Mouse (Mus musculus) hindbrain, embryonic 14.5 days (tissue): ENCODE data around the gene Gab1. TPM values are rescaled to one million over a fixed set of nuclear protein-coding genes. Genes with fewer than 3 reads are reported as not detected.

Source experiments
- ATAC-seq: fragments of 200-750 bp; cut with Nextera tagmentation; 2 replicates; pipeline ENCODE4 v1.8.0; 2017; ENCODE audit warnings: moderate number of reproducible peaks, mild to moderate bottlenecking, moderate TSS enrichment, moderate library complexity; ENCODE audit not compliant: low FRiP score
- DNase-seq: peaks from one replicate; pipeline ENCODE4 v3.0.0-alpha.2; 2015; ENCODE audit warnings: low spot score
- H3K27ac ChIP-seq: fragments of 300-500 bp; sonication (generic); 2 replicates; pipeline ENCODE4 v1.5.1; 2014; ENCODE audit warnings: mild to moderate bottlenecking, moderate library complexity
- H3K27me3 ChIP-seq: fragments of 300-500 bp; sonication (generic); 2 replicates; pipeline ENCODE4 v1.6.1; 2014; ENCODE audit warnings: mild to moderate bottlenecking, low read length, mixed read lengths; ENCODE audit not compliant: control insufficient read depth, insufficient read depth
- H3K36me3 ChIP-seq: fragments of 300-500 bp; sonication (generic); replicated peaks from 2 replicates; pipeline ENCODE4 v1.6.1; 2014; ENCODE audit not compliant: control insufficient read depth, insufficient read depth
- H3K4me1 ChIP-seq: fragments of 300-500 bp; sonication (generic); replicated peaks from 2 replicates; pipeline ENCODE4 v1.6.1; 2014; ENCODE audit warnings: antibody characterized with exemption, low read length, mixed read lengths; ENCODE audit not compliant: control insufficient read depth, insufficient read depth
- H3K4me2 ChIP-seq: fragments of 300-500 bp; sonication (generic); replicated peaks from 2 replicates; pipeline ENCODE4 v1.6.1; 2014; ENCODE audit warnings: mild to moderate bottlenecking, moderate library complexity
- H3K4me3 ChIP-seq: fragments of 300-500 bp; sonication (generic); replicated peaks from 2 replicates; pipeline ENCODE4 v1.5.1; 2014; ENCODE audit warnings: mild to moderate bottlenecking, low read length
- H3K9ac ChIP-seq: fragments of 300-500 bp; sonication (generic); 2 replicates; pipeline ENCODE4 v1.6.1; 2014
- H3K9me3 ChIP-seq: fragments of 300-500 bp; sonication (generic); 2 replicates; pipeline ENCODE4 v1.6.1; 2016; ENCODE audit warnings: low read length; ENCODE audit not compliant: control insufficient read depth
- WGBS: fragments of 180-500 bp; shearing (Covaris S2); extraction: QIAGEN DNeasy Blood & Tissue Kit; methylation state at CpG from one replicate; pipeline ENCODE4 v1.1.7; 2014; 5-methylcytosine and 5-hydroxymethylcytosine counted together
- polyA plus RNA-seq: library from polyadenylated mRNA; unstranded; fragments of >200 nt; fragmentation: Nextera tagmentation; extraction: Ambion mirVana; gene quantifications from 2 replicates; pipeline ENCODE4 v1.2.1, GENCODE M21; 2014

Gab1 gene
- polyA plus RNA-seq, 1 experiment from 2014 or later, result 16.6 TPM

DNA sequence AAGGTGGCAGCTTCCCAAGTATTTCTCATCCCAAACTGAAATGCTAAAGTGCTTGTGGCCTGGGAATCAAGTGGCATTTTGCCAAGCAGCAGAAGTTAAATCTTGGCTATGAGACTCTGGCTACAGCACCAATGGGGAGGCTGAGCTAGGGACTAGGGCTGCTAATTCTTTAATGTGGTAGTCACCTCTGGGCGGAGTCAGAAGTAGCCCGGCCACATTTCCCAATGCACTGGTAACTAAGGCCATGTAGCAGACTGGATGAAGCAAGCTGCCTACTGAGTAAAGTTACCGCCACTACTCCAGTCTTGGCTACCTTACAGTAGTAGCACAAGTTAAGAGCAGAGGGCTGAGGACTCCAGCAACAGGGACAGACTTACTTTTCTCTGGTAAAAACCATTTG is 12.7 kb downstream of the Gab1 start:
- Histone ChIP-seq H3K27ac (no peak overlapping the region), H3K9ac (no peak overlapping the region), H3K9me3 (no peaks in the 10 kb centered on the region), H3K4me2 (no peak overlapping the region), H3K4me3 (no peak overlapping the region), H3K27me3 (no peaks in the 10 kb centered on the region), H3K4me1 (peaks cover 21% of the 10 kb centered on the region), H3K36me3 (no peaks in the 10 kb centered on the region)
- ATAC-seq, result no peak
- DNase-seq, result no peak
- WGBS, result 75% methylated on average over 3 of the region's 3 CpGs

DNA sequence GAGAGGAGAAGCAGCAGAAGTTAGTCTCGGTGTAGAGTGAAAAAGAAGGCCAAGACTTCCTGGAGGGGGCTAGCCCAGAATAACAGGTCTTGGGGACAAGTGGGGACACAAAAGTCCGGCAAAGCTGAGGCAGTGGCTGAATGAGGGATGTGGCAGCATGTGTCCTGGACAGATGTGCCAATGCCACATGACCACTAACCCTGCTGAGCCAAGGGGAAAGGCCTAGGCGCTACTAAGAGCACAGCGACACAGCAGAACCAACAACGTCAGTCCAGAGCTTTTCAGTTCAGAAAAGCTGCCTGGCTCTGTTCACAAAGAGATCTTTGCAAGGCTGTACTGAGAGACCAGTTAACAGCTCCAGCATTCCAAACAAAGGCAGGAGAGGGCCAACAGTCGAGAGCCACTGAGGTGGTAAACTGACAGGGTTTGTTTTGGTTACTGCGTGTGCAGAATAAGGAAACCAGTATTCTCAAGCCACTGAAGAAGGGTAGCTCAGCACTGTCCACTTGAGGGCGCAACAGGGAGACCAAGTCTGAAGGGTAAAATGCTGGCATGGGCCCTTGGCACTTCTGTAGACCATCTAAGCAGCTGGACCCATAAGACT is 15.0 kb downstream of the Gab1 start:
- H3K4me3 ChIP-seq, result no peak overlapping the region
- WGBS, result 61% methylated on average over 8 of the region's 8 CpGs
- H3K9ac ChIP-seq, result no peak overlapping the region
- H3K4me2 ChIP-seq, result no peak overlapping the region
- no peaks in the 10 kb centered on the region for H3K27me3 ChIP-seq
- H3K27ac ChIP-seq, result peak overlapping the region; percentile 53; the same call in 1 of the 2 replicates
- ATAC-seq (peak; percentile 46; the same call in 1 of the 2 replicates), DNase-seq (peak; percentile 34)
- peaks cover 21% of the 10 kb centered on the region for H3K4me1 ChIP-seq
- H3K36me3 ChIP-seq, result no peaks in the 10 kb centered on the region
- no peaks in the 10 kb centered on the region for H3K9me3 ChIP-seq

DNA sequence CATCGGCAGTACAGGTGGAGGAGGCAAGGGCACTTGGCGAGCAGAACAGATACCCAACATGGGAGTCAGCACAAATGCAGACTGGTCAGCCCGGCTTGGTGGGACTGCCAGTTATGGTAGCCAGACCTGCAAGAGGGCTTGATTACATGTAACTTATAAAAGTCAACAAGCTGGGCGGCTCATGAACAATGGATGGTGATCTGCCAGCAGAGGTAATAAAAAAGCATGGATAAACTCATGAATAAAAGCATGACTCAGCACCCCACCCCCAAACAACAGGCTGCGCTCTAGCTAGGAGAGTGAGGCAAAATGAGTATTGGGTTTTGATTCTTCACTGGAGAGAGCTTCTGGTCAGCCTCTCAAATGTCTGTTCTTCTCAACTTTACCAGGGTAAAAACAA is 16.9 kb downstream of the Gab1 start:
- H3K4me2 ChIP-seq, result no peak overlapping the region
- H3K4me1 ChIP-seq, result peaks cover 14% of the 10 kb centered on the region; the same call in 1 of the 2 replicates
- no peak for ATAC-seq
- H3K36me3 ChIP-seq, result no peaks in the 10 kb centered on the region
- H3K27me3 ChIP-seq, result no peaks in the 10 kb centered on the region
- H3K4me3 ChIP-seq, result no peak overlapping the region
- no peak overlapping the region for H3K9ac ChIP-seq
- H3K27ac ChIP-seq, result no peak overlapping the region
- 86% methylated on average over 5 of the region's 5 CpGs for WGBS
- H3K9me3 ChIP-seq, result no peaks in the 10 kb centered on the region
- no peak for DNase-seq

DNA sequence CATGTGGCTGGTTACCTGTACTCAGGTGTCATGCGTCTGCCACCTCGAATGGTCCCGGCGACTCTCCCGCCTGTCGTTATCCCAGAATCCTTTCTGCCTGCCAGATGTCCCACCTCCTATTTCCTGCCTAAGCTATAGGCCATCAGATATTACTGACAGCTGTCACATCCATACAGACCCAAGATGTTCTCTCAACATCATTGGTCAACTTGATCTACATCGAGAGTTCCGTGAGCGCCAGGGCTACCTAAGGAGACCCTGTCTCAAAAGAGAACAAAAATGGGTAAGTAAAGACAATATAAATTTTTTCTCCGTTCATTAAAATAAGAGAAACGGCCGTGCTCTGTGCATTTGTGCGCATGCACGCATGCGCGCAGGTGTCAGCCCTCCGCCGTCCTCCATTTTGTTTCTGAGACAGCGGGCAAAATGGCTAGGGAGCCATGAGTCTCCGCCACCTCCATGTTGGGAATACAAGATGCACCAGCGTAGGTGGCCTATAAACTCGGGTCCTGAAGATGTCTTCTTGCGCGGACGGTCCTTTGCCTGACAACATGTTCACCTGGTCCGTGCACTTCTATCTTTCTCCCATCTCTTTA is 21.0 kb downstream of the Gab1 start:
- Histone ChIP-seq H3K27me3 (no peaks in the 10 kb centered on the region), H3K9ac (no peak overlapping the region), H3K4me3 (no peak overlapping the region), H3K9me3 (no peaks in the 10 kb centered on the region), H3K27ac (no peak overlapping the region), H3K4me1 (no peaks in the 10 kb centered on the region), H3K4me2 (no peak overlapping the region), H3K36me3 (no peaks in the 10 kb centered on the region)
- 97% methylated on average over 26 of the region's 26 CpGs for WGBS
- DNase-seq (no peak), ATAC-seq (no peak)

DNA sequence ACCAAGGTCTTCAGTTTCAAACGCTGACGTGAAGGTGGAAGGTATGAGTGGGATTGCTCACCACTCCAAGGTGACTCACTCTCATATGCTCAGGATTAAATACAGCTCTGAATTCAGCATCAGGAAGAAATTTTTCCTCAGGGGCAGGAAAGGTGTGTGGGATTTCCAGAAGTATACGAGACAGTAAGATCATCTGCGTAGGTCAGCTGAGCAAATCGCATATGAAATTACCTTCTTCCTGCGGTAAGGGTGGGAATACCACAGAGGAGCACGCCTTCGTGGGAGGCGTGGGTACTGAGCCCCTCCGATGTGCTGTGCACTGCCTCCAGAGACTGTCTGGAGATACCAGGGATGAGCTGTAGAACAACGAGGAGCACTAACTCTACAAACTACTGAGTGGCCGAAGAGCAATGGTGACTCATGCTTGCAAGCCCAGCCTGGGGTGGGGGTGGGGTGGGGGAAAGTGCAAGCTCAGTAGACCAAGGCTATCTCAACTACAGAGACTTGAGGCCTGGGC is 22.4 kb downstream of the Gab1 start:
- DNase-seq (no peak), ATAC-seq (no peak)
- WGBS, result 91% methylated on average over 12 of the region's 12 CpGs
- H3K27me3 ChIP-seq, result no peaks in the 10 kb centered on the region
- peaks cover 6% of the 10 kb centered on the region; the same call in 1 of the 2 replicates for H3K4me1 ChIP-seq
- no peak overlapping the region for H3K4me2 ChIP-seq
- H3K4me3 ChIP-seq, result no peak overlapping the region
- H3K27ac ChIP-seq, result no peak overlapping the region
- H3K9ac ChIP-seq, result no peak overlapping the region
- no peaks in the 10 kb centered on the region for H3K36me3 ChIP-seq
- H3K9me3 ChIP-seq, result no peaks in the 10 kb centered on the region

GRCm38 (mm10) chr8:80857128-80857527 is 23.2 kb downstream of the Gab1 start:
- WGBS, result 74% methylated on average over 3 of the region's 3 CpGs
- no peak overlapping the region for H3K4me3 ChIP-seq
- no peaks in the 10 kb centered on the region for H3K27me3 ChIP-seq
- H3K9me3 ChIP-seq, result no peaks in the 10 kb centered on the region
- no peak overlapping the region for H3K4me2 ChIP-seq
- no peak for DNase-seq
- no peak overlapping the region for H3K27ac ChIP-seq
- H3K4me1 ChIP-seq, result peaks cover 6% of the 10 kb centered on the region; the same call in 1 of the 2 replicates
- no peaks in the 10 kb centered on the region for H3K36me3 ChIP-seq
- no peak for ATAC-seq
- no peak overlapping the region for H3K9ac ChIP-seq

GRCm38 (mm10) chr8:80856606-80857005 is 23.7 kb downstream of the Gab1 start:
- ATAC-seq, result peak; percentile 62; the same call in 1 of the 2 replicates

GRCm38 (mm10) chr8:80853622-80854021 is 26.7 kb downstream of the Gab1 start:
- Histone ChIP-seq H3K9me3 (no peaks in the 10 kb centered on the region), H3K27me3 (no peaks in the 10 kb centered on the region), H3K4me2 (no peak overlapping the region), H3K27ac (no peak overlapping the region), H3K4me3 (no peak overlapping the region), H3K9ac (no peak overlapping the region), H3K36me3 (no peaks in the 10 kb centered on the region), H3K4me1 (peaks cover 6% of the 10 kb centered on the region; the same call in 1 of the 2 replicates)
- ATAC-seq, result no peak
- 73% methylated on average over 13 of the region's 13 CpGs for WGBS
- no peak for DNase-seq

More at GRCm38 (mm10) chr8:80856606-80857005, 23.7 kb downstream of the Gab1 start:
- Histone ChIP-seq H3K27me3 (no peaks in the 10 kb centered on the region), H3K27ac (no peak overlapping the region), H3K36me3 (no peaks in the 10 kb centered on the region), H3K4me1 (peaks cover 6% of the 10 kb centered on the region; the same call in 1 of the 2 replicates), H3K4me3 (no peak overlapping the region), H3K9me3 (no peaks in the 10 kb centered on the region), H3K9ac (no peak overlapping the region), H3K4me2 (no peak overlapping the region)
- 50% methylated on average over 6 of the region's 6 CpGs for WGBS
- DNase-seq, result peak; percentile 70

GRCm38 (mm10) chr8:80853208-80853607 is 27.1 kb downstream of the Gab1 start:
- H3K9me3 ChIP-seq, result no peaks in the 10 kb centered on the region
- DNase-seq (no peak), ATAC-seq (no peak)
- H3K9ac ChIP-seq, result no peak overlapping the region
- no peaks in the 10 kb centered on the region for H3K27me3 ChIP-seq
- H3K4me2 ChIP-seq, result no peak overlapping the region
- no peak overlapping the region for H3K4me3 ChIP-seq
- H3K4me1 ChIP-seq, result peaks cover 6% of the 10 kb centered on the region; the same call in 1 of the 2 replicates
- WGBS, result 74% methylated on average over 6 of the region's 6 CpGs
- H3K36me3 ChIP-seq, result no peaks in the 10 kb centered on the region
- H3K27ac ChIP-seq, result no peak overlapping the region
